Mouse (Mus musculus): ENCODE measurements around the gene Gp2. TPM values are rescaled to one million over a fixed set of nuclear protein-coding genes. Genes with fewer than 3 reads are reported as not detected.

Gp2 gene
- not detected in 2 replicates for polyA plus RNA-seq (2016; fragmentation: Nextera tagmentation; extraction: Ambion mirVana)

GRCm38 (mm10) chr7:119459185-119459584 is at the start of gene Gp2:
Gene Gp2, minus strand, starts transcription at chr7:119459285.
- 91% methylated on average over 6 of the region's 6 CpGs for WGBS

DNA sequence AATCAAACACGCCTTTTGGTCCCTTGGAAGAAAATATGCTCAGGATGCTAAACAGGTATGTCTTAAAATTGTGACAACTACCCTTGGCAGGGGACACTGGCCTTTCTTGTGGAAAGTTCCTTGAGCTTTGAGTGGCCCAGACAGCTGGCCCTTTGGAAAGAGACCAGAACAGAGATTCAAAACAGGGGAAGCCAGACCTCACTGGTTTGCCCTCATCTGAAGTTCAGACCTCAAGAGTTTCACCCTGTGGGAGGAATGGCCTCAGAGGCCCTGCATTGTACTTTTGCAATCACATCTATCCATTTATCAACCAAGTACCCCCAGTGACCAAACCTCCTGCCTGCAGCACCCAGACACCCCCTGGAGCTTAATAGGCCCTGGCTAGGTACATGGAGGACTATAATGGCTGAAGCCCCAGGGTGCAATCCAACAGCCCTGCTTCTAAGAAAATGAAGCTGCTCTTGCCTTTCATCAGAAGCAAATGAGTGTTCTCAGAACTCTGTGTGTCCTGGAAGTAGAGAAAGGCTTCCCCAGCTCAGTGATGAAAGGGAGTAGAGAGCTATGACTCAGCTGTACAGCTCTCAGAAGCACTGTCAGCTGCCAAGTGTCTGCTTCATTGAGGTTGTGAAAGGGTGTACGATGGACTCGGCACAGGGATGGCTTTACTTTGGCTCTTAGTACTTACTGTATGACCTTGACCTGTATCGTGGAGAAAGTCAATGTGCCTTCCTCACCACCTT is 31.1 kb upstream of the Gp2 start:
- Histone ChIP-seq H3K9ac (replicated peaks) (no peak overlapping the region), H3K36me3 (no peaks in the 10 kb centered on the region), H3K27ac (replicated peaks) (no peak overlapping the region), H3K4me3 (no peak overlapping the region), H3K4me2 (replicated peaks) (no peak overlapping the region), H3K9me3 (no peaks in the 10 kb centered on the region), H3K4me1 (no peaks in the 10 kb centered on the region), H3K27me3 (no peaks in the 10 kb centered on the region)
- WGBS: 93% methylated on average over 4 of the region's 4 CpGs
- no peak for ATAC-seq (ENCODE audit: low FRiP score, low read depth)

More at GRCm38 (mm10) chr7:119459185-119459584, at the start of gene Gp2:
- Histone ChIP-seq H3K4me3 (no peak within 1 kb of the TSS), H3K27ac (replicated peaks) (no peak within 1 kb of the TSS), H3K9ac (replicated peaks) (no peak within 1 kb of the TSS), H3K4me1 (no peaks in the 10 kb centered on the region), H3K27me3 (no peaks in the 10 kb centered on the region), H3K9me3 (no peaks in the 10 kb centered on the region), H3K36me3 (no peaks in the 10 kb centered on the region), H3K4me2 (replicated peaks) (no peak within 1 kb of the TSS)
- ATAC-seq (ENCODE audit: low FRiP score, low read depth): no peak

- H3K36me3 ChIP-seq: no peaks in the 10 kb centered on the region
- no peaks in the 10 kb centered on the region for H3K27me3 ChIP-seq
- H3K4me1 ChIP-seq: no peaks in the 10 kb centered on the region
- no peak for ATAC-seq (ENCODE audit: low FRiP score, low read depth)
- no peak overlapping the region for H3K4me2 ChIP-seq (replicated peaks)
- H3K27ac ChIP-seq (replicated peaks): no peak overlapping the region
- H3K9me3 ChIP-seq: no peaks in the 10 kb centered on the region
- no peak overlapping the region for H3K9ac ChIP-seq (replicated peaks)
- 96% methylated on average over 5 of the region's 5 CpGs for WGBS
- no peak overlapping the region for H3K4me3 ChIP-seq
Measured at GRCm38 (mm10) chr7:119486683-119487082, 27.6 kb upstream of the Gp2 start.

DNA sequence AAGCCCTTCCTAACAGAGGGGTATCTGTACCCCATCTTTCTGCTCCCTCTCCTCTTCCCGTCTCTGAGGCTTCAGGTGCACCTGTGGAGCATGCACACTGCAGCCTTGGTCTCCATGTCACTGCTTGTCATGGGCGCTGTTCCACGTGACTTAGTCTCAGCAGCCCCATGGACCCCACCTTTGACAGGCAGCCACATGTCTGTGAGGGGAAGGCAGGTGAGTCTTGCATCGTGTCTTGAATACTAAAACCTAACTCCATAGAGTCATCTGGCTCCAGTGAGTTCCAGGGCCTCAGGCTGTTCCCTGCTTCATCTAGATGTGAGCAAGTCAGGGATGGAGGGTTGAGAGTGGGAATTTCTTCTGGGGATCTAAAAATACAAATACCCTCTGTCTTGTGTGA is 25.1 kb upstream of the Gp2 start:
- Histone ChIP-seq H3K27ac (replicated peaks) (no peak overlapping the region), H3K9ac (replicated peaks) (no peak overlapping the region), H3K4me2 (replicated peaks) (no peak overlapping the region), H3K36me3 (no peaks in the 10 kb centered on the region), H3K4me3 (no peak overlapping the region), H3K4me1 (no peaks in the 10 kb centered on the region), H3K9me3 (no peaks in the 10 kb centered on the region), H3K27me3 (no peaks in the 10 kb centered on the region)
- no peak for ATAC-seq (ENCODE audit: low FRiP score, low read depth)
- WGBS: 84% methylated on average over 4 of the region's 4 CpGs

- ATAC-seq (ENCODE audit: low FRiP score, low read depth): no peak
- no peak within 1 kb of the TSS for H3K9ac ChIP-seq (replicated peaks)
- H3K4me1 ChIP-seq: no peaks in the 10 kb centered on the region
- no peaks in the 10 kb centered on the region for H3K27me3 ChIP-seq
- no peak within 1 kb of the TSS for H3K4me2 ChIP-seq (replicated peaks)
- no peaks in the 10 kb centered on the region for H3K36me3 ChIP-seq
- H3K9me3 ChIP-seq: no peaks in the 10 kb centered on the region
- H3K4me3 ChIP-seq: no peak within 1 kb of the TSS
- H3K27ac ChIP-seq (replicated peaks): no peak within 1 kb of the TSS
Measured at GRCm38 (mm10) chr7:119479256-119479655, 20.2 kb upstream of the Gp2 start, which contains the start of gene Umod. Gene Umod, minus strand, starts transcription at chr7:119479282.

DNA sequence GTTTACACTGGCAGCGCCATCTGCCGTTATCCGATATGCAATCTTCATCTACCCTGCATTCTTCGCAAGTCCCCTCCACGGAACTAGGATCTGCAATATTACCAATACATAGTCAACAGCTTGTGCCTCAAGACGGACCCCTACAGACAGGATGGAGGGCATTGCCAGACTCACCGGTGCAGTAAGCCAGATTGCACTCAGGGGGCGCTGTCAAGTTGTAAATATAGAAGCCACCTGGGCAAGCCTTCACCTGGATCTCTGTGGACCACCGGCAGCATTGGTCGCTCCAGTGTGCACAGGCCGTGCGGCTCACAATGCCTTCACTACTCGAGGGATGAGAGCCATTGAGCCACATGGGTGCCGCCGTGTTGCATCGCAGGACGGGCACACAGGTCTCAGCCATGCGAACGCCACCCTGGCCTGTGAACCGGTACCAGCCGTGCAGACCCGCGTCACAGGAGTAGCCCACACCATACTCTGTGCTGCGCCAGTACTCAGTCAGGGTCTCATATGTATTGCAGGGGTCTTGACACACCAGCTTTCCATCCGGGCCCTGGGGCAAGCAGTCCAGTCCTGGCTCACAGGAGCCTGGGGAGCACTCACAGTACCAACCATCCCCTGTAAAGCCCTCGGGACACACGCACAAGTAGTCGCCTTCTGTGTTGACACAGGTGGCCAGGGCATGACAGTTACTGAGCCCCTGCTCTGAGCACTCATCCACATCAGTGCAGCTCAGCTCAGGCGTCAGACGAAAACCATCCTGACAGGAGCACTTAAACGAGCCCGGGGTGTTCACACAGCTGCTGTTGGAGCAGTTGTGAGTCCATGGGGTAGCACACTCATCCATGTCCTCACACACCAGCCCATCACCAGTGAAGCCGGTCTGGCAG is 17.7 kb upstream of the Gp2 start:
- Histone ChIP-seq H3K9me3 (no peaks in the 10 kb centered on the region), H3K4me3 (no peak overlapping the region), H3K27ac (replicated peaks) (no peak overlapping the region), H3K9ac (replicated peaks) (no peak overlapping the region), H3K36me3 (no peaks in the 10 kb centered on the region), H3K27me3 (no peaks in the 10 kb centered on the region), H3K4me2 (replicated peaks) (no peak overlapping the region), H3K4me1 (no peaks in the 10 kb centered on the region)
- no peak for ATAC-seq (ENCODE audit: low FRiP score, low read depth)
- 79% methylated on average over 33 of the region's 33 CpGs for WGBS

GRCm38 (mm10) chr7:119454192-119454591 is 4.9 kb downstream of the Gp2 start:
- no peak for ATAC-seq (ENCODE audit: low FRiP score, low read depth)

DNA sequence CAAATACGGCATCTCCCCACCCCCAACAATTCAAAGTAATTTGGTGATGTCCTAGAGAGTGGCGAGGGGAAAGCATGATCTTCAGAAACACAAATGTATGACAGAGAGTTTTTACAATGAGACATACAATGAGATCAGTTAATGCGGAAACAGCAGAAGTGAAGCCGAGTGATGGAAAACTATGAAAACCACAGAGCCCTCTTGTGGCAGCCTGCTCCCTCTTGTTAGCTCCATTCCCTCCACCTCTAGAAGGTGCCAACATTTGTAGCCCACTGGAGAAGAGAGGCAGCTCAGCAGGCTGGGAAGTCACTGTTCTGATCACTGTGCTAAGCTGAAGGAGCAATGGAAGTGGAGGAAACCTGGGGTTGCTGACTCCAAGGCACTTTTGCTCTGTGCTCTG is 15.2 kb downstream of the Gp2 start:
- no peak for ATAC-seq (ENCODE audit: low FRiP score, low read depth)
- H3K9me3 ChIP-seq: no peaks in the 10 kb centered on the region
- no peaks in the 10 kb centered on the region for H3K27me3 ChIP-seq
- no peaks in the 10 kb centered on the region for H3K4me1 ChIP-seq
- no peak overlapping the region for H3K9ac ChIP-seq (replicated peaks)
- no peak overlapping the region for H3K27ac ChIP-seq (replicated peaks)
- no peaks in the 10 kb centered on the region for H3K36me3 ChIP-seq
- no peak overlapping the region for H3K4me2 ChIP-seq (replicated peaks)
- 82% methylated on average over 4 of the region's 4 CpGs for WGBS
- H3K4me3 ChIP-seq: no peak overlapping the region

More at GRCm38 (mm10) chr7:119454192-119454591, 4.9 kb downstream of the Gp2 start:
- no peak overlapping the region for H3K9ac ChIP-seq (replicated peaks)
- no peaks in the 10 kb centered on the region for H3K4me1 ChIP-seq
- no peaks in the 10 kb centered on the region for H3K27me3 ChIP-seq
- no peak overlapping the region for H3K4me3 ChIP-seq
- H3K36me3 ChIP-seq: no peaks in the 10 kb centered on the region
- no peak overlapping the region for H3K27ac ChIP-seq (replicated peaks)
- H3K9me3 ChIP-seq: no peaks in the 10 kb centered on the region
- 86% methylated on average over 7 of the region's 7 CpGs for WGBS
- no peak overlapping the region for H3K4me2 ChIP-seq (replicated peaks)

DNA sequence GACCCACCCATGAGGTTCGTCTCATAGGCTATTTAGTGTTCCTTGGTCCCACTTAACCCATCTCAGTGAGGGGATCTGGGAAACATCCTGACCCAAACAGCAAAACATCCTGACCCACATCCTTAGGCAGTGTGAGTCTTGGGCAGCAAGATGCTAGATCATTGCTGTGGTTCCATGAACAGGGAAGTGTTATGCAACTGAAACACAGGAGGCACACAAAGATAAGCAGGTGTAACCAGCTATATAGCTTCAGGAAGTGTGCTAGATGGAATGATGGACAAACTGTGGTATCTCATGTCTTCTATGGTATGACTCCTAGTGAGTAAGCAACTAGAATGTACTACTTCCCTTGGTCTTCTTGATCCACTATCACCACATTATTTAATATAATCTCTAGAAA is 17.1 kb downstream of the Gp2 start:
- H3K4me1 ChIP-seq: no peaks in the 10 kb centered on the region
- H3K4me3 ChIP-seq: no peak overlapping the region
- no peak overlapping the region for H3K4me2 ChIP-seq (replicated peaks)
- no peaks in the 10 kb centered on the region for H3K27me3 ChIP-seq
- 73% methylated on average over 1 of the region's 1 CpGs for WGBS
- H3K9me3 ChIP-seq: no peaks in the 10 kb centered on the region
- ATAC-seq (ENCODE audit: low FRiP score, low read depth): no peak
- H3K36me3 ChIP-seq: no peaks in the 10 kb centered on the region
- no peak overlapping the region for H3K9ac ChIP-seq (replicated peaks)
- H3K27ac ChIP-seq (replicated peaks): no peak overlapping the region

DNA sequence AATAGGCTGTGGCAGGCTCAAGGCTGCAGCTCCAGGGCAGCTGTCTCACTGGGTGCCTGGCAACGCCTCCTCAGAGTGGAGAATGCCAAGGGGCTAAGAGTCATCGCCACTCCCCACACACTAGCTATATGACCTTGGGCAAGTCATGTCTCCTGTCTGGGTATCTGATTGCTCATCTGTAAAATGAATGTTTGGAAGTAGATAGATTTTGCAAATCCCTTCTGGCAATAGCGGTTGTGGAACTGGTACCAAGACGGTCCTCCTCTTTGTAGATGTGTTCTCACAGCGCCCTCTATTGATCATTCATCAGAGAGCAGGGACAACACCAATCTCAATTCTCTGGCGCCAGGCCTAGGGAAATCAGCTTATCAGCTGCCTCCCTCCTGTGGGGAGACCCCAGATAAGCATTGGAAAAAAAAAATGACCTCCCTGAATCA is 31.9 kb downstream of the Gp2 start:
- Histone ChIP-seq H3K36me3 (no peaks in the 10 kb centered on the region), H3K4me2 (replicated peaks) (no peak overlapping the region), H3K4me1 (no peaks in the 10 kb centered on the region), H3K4me3 (no peak overlapping the region), H3K27me3 (no peaks in the 10 kb centered on the region; the same call in 1 of the 2 replicates), H3K9ac (replicated peaks) (no peak overlapping the region), H3K27ac (replicated peaks) (no peak overlapping the region), H3K9me3 (no peaks in the 10 kb centered on the region)
- peak; percentile 77; the same call in 1 of the 2 replicates for ATAC-seq (ENCODE audit: low FRiP score, low read depth)
- WGBS: 15% methylated on average over 6 of the region's 6 CpGs

DNA sequence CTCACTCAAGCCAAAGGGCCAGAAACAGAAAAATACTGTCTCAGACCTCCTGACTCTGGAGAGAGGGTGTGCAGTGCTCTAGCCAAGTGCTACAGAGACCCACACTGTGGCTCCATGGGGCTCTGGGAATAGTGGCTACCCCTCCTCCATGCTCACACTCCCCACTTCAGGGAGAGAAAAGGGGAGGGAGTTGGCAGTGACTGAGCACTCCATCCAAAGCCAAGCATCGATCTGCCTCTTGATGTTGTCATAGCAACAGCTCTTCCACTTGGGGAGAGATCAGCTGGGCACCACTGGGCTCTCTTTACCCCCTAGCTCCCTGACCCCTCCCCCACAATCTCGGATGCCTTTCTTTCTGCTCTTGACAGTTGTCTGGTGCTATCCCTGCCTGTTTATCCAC is 38.4 kb downstream of the Gp2 start:
- peak; percentile 84 for ATAC-seq (ENCODE audit: low FRiP score, low read depth)
- Histone ChIP-seq H3K27ac (replicated peaks) (peak overlapping the region; percentile 63), H3K4me3 (no peak overlapping the region), H3K4me1 (peaks cover 11% of the 10 kb centered on the region), H3K9me3 (no peaks in the 10 kb centered on the region), H3K9ac (replicated peaks) (no peak overlapping the region), H3K36me3 (no peaks in the 10 kb centered on the region), H3K27me3 (no peaks in the 10 kb centered on the region), H3K4me2 (replicated peaks) (no peak overlapping the region)
- 0% methylated on average over 2 of the region's 2 CpGs for WGBS

DNA sequence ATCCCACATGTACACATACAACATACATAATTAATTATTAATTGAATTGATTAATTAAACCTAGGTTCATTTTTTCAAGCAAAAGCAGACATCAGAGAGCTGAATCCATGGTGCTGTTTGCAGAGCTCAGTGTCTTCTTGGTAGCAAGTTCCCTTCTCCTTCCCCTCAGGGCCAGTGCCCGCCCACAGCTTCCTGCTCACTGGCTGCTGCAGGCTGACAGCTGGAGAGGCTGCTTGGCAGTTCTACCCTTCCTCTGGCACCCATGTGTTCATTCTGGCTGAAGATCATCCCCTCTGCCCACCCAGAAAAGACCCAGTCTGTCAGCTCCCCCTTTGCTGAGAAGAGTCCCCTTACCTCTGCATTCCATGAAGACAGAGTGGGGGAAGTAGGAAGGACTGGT is 40.6 kb downstream of the Gp2 start:
- 83% methylated on average over 1 of the region's 1 CpGs for WGBS
- no peaks in the 10 kb centered on the region for H3K36me3 ChIP-seq

More for the DNA sequence above, 40.6 kb downstream of the Gp2 start:
- Histone ChIP-seq H3K4me2 (replicated peaks) (no peak overlapping the region), H3K4me1 (peaks cover 11% of the 10 kb centered on the region), H3K9ac (replicated peaks) (no peak overlapping the region), H3K4me3 (no peak overlapping the region), H3K27me3 (no peaks in the 10 kb centered on the region), H3K9me3 (no peaks in the 10 kb centered on the region), H3K27ac (replicated peaks) (no peak overlapping the region)
- no peak for ATAC-seq (ENCODE audit: low FRiP score, low read depth)

Measured in midbrain, embryonic 12.5 days (tissue).